Mouse (Mus musculus): ENCODE measurements at regions not wholly inside any gene's neighbourhood (a gene's known extent, or its start where the extent isn't known, plus 50 kb on each side); places are given as distances from the start of the nearest gene placed in this dataset.

DNA sequence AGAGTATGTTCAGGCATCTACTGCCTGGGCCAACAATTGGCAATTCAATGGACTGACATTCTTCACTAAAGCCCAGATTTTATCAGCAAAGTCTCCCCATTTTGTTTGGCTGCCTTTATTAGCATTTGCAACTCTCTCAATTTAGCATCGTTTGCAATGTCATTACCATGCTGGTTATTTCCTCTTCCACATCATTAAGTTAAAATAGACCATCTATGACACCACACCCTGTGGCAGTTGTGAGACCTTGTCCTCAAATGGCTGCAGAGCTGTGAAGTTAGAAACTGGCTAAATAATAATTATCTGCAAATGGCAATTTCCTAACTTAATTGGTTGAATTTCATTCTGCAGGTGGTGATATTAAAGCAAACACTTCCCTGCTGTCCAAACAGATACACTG is 381.8 kb downstream of the H2al1n start:
- peak; percentile 50 for DNase-seq

GRCm38 (mm10) chrX:14596799-14597198 is 385.9 kb downstream of the H2al1n start:
- no peak for DNase-seq

DNA sequence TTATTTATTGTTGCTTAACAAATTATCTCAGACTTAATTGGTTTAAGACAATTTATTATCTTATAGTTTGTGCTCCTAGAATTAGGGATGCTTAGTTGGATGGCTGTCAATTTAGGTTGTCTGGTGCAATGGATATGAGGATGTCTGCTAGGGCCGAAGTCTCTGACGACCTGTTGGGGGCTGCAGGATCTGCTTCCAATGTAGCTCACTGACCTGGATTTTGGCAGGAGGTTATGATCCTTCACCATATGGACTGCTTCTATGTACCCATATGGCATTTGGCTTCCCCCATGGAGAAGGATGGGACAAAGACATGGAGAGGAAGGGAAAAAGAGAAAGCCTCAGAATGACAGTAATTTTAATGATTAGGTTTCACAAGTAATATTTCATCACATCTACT is 391.0 kb downstream of the H2al1n start:
- no peak for DNase-seq

DNA sequence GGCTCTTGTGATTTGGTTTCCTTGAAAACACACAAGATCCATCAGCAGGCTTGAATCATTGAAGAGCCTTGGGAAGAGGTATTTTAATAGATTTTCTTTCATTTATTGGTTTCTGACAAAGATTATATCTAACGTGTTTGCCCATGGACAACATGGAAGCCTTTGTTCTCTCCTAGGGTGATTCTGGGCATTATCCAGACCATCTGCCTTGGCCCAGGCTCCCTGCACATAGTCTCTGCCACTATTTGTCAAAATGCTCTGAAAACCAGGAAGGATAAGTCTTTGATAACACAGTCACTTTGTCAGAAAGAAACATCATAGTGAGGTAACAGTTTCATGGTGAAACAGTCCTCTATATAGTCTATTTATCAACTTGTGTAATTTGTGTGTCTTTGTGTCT is 398.2 kb downstream of the H2al1n start:
- no peak for DNase-seq

- peak; percentile 96 for DNase-seq
Observed at GRCm38 (mm10) chrX:14628267-14628901, 417.4 kb downstream of the H2al1n start.

DNA sequence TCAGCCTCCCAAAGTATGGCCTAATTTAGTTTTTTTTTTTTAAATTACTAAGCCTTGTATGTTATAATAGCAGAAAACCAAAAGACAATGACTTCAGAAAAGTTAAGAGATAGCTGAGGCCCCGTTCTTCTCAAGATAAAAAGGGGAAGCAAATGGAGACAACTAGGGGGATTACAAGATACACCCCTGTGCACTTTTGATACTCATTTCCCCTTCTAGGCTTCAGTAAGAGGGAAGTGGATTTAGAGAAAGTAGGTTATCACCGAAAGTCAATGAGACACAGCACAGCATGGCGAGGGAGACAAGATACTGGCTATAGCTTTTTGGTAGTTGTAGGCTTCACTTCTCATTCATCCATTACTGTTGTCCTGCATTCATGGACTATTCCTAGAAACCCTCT is 428.4 kb downstream of the H2al1n start:
- no peak for DNase-seq

DNA sequence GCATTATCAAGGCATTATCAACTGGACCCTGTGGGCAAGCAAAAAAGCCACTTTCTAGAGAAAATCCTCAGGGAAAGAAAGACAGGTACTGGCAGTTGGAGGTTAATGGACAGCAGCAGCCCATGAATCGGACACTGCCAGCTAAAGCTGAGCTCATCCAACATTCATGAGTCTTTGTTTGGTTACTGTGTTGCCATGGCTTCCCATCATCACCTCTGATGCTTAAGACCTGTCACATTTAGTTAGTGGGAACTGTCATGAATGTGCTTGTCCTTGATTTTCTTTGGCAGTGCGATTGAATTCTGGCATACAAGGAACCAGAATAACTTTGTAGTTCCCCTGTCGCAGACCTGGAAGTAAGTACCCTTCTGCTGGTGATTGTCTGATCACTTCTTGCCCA is 453.9 kb downstream of the H2al1n start:
- DNase-seq = no peak

DNA sequence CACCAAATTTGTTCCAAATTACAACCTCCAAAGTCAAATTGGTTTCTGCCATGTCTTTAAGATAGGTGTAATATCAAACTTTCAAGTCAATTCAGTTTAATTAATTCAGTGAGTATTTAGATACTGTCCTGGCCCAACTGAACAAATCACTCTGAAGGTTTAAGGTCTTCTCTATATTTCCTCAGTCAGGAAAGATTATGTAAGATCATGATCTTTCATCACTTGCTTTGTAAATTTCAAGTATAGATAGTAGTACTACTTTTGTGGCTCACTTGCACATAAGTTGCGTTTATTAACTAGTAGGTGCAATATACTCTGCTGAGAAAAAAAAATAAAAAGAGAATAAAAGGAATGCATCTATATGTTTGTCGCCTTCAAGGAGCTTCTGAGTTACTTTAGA is 485.4 kb downstream of the H2al1n start:
- DNase-seq = no peak

- DNase-seq = no peak
Observed at GRCm38 (mm10) chrX:14738999-14739398, 528.1 kb downstream of the H2al1n start.

Measured in heart, adult 11 months (tissue).